Mouse (Mus musculus) MEL (cell line): Measurements from ENCODE around the gene Cbfa2t2. TPM values are rescaled to one million over a fixed set of nuclear protein-coding genes. Genes with fewer than 3 reads are reported as not detected.

Experiments
- DNase-seq: peaks from one replicate; pipeline ENCODE4 v3.0.0; 2011; ENCODE audit warnings: low read depth, low spot score
- H3K27ac ChIP-seq: 2 replicates; pipeline ENCODE4 v1.5.1; 2012; ENCODE audit warnings: low read depth, mild to moderate bottlenecking, control low read depth, low read length, moderate library complexity; ENCODE audit not compliant: control insufficient read depth
- H3K27me3 ChIP-seq, 2 experiments: fragments of 150-350 bp in 1 of 2; sonication (generic) in 1 of 2; 2 replicates each; pipeline ENCODE4 v1.6.1; 2012; ENCODE audit warnings: low read length in 2 of 2, mild to moderate bottlenecking in 2 of 2, improper control_type of control experiment in 1 of 2, moderate library complexity in 1 of 2; ENCODE audit not compliant: insufficient read depth in 2 of 2, control insufficient read depth in 1 of 2
- H3K36me3 ChIP-seq, 2 experiments: 2 replicates each; pipeline ENCODE4 v1.6.1; 2012 to 2014; ENCODE audit warnings: low read length in 2 of 2, improper control_type of control experiment in 1 of 2, inconsistent platforms in 1 of 2, mild to moderate bottlenecking in 1 of 2; ENCODE audit not compliant: insufficient read depth in 2 of 2, control insufficient read depth in 1 of 2
- H3K4me1 ChIP-seq, 2 experiments: fragments of 150-350 bp in 1 of 2; sonication (generic) in 1 of 2; 2 replicates each; pipeline ENCODE4 v1.6.1; 2012; ENCODE audit warnings: low read length in 2 of 2, improper control_type of control experiment in 1 of 2, mild to moderate bottlenecking in 1 of 2; ENCODE audit not compliant: insufficient read depth in 2 of 2, control insufficient read depth in 1 of 2
- H3K4me3 ChIP-seq, 2 experiments: fragments of 150-350 bp in 1 of 2; sonication (generic) in 1 of 2; 2 replicates each; pipeline ENCODE4 v1.5.1; 2012; ENCODE audit warnings: low read depth in 2 of 2, low read length in 2 of 2, mild to moderate bottlenecking in 2 of 2, moderate library complexity in 2 of 2, control low read depth in 1 of 2, improper control_type of control experiment in 1 of 2; ENCODE audit not compliant: control insufficient read depth in 1 of 2, insufficient read depth in 1 of 2
- H3K79me2 ChIP-seq: 2 replicates; pipeline ENCODE4 v1.6.1; 2012; ENCODE audit warnings: mild to moderate bottlenecking, low read length, moderate library complexity; ENCODE audit not compliant: control insufficient read depth, poor library complexity, insufficient read depth
- H3K9ac ChIP-seq: 2 replicates; pipeline ENCODE4 v1.6.1; 2012; ENCODE audit warnings: low read depth, mild to moderate bottlenecking, control low read depth, low read length, moderate library complexity; ENCODE audit not compliant: control insufficient read depth, poor library complexity, severe bottlenecking
- H3K9me3 ChIP-seq: fragments of 150-350 bp; sonication (generic); replicated peaks from 2 replicates; pipeline ENCODE4 v1.6.1; 2012; ENCODE audit warnings: mild to moderate bottlenecking, low read length, improper control_type of control experiment, moderate library complexity; ENCODE audit not compliant: insufficient read depth
- BHLHE40 ChIP-seq: IDR thresholded peaks from 2 replicates; pipeline ENCODE4 v1.6.1; 2012; ENCODE audit warnings: low read depth, mild to moderate bottlenecking, inconsistent platforms, low read length, improper control_type of control experiment, borderline replicate concordance
- CHD1 ChIP-seq: IDR thresholded peaks from 2 replicates; pipeline ENCODE4 v1.6.1; 2012; ENCODE audit warnings: low read depth, mild to moderate bottlenecking, inconsistent platforms, low read length, improper control_type of control experiment
- CTCF ChIP-seq, 3 experiments: IDR thresholded peaks in 2 of 3; conservative IDR thresholded peaks in 1 of 3; 2 replicates each; pipeline ENCODE4 v1.5.1; 2011 to 2012; ENCODE audit warnings: low read length in 3 of 3, low read depth in 2 of 3, mild to moderate bottlenecking in 2 of 3, improper control_type of control experiment in 1 of 3, inconsistent platforms in 1 of 3, mixed read lengths in 1 of 3, moderate library complexity in 1 of 3; ENCODE audit not compliant: control insufficient read depth in 1 of 3, insufficient read depth in 1 of 3, poor library complexity in 1 of 3, severe bottlenecking in 1 of 3
- E2F4 ChIP-seq: IDR thresholded peaks from 2 replicates; pipeline ENCODE4 v1.6.1; 2011; ENCODE audit warnings: low read depth, low read length, improper control_type of control experiment, borderline replicate concordance
- EP300 ChIP-seq, 2 experiments: IDR thresholded peaks; 2 replicates each; pipeline ENCODE4 v1.6.1; 2011; ENCODE audit warnings: improper control_type of control experiment in 2 of 2, low read length in 2 of 2, low read depth in 1 of 2, mild to moderate bottlenecking in 1 of 2
- ETS1 ChIP-seq: IDR thresholded peaks from 2 replicates; pipeline ENCODE4 v1.6.1; 2012; ENCODE audit warnings: low read depth, mild to moderate bottlenecking, inconsistent platforms, low read length, improper control_type of control experiment, moderate library complexity
- GABPA ChIP-seq: IDR thresholded peaks from 2 replicates; pipeline ENCODE4 v1.6.1; 2012; ENCODE audit warnings: low read depth, mild to moderate bottlenecking, inconsistent platforms, low read length, improper control_type of control experiment, moderate library complexity
- GATA1 ChIP-seq: IDR thresholded peaks from 2 replicates; pipeline ENCODE4 v1.6.1; 2011; ENCODE audit warnings: low read depth, low read length, improper control_type of control experiment
- JUND ChIP-seq: IDR thresholded peaks from 2 replicates; pipeline ENCODE4 v1.6.1; 2011; ENCODE audit warnings: low read depth, mild to moderate bottlenecking, improper control_type of control experiment, low read length
- KAT2A ChIP-seq: conservative IDR thresholded peaks from 2 replicates; pipeline ENCODE4 v1.6.1; 2012; ENCODE audit warnings: low read depth, low read length, improper control_type of control experiment, inconsistent platforms
- MAFK ChIP-seq: IDR thresholded peaks from 2 replicates; pipeline ENCODE4 v1.6.1; 2011; ENCODE audit warnings: low read depth, mild to moderate bottlenecking, low read length, improper control_type of control experiment, borderline replicate concordance
- MAX ChIP-seq: IDR thresholded peaks from 2 replicates; pipeline ENCODE4 v1.6.1; 2011; ENCODE audit warnings: low read length, improper control_type of control experiment
- MXI1 ChIP-seq: IDR thresholded peaks from 2 replicates; pipeline ENCODE4 v1.6.1; 2011; ENCODE audit warnings: mild to moderate bottlenecking, low read depth, low read length, improper control_type of control experiment
- MYB ChIP-seq: IDR thresholded peaks from 2 replicates; pipeline ENCODE4 v1.6.1; 2011; ENCODE audit warnings: mild to moderate bottlenecking, low read depth, low read length, improper control_type of control experiment
- NELFE ChIP-seq: IDR thresholded peaks from 2 replicates; pipeline ENCODE4 v1.6.1; 2011; ENCODE audit warnings: low read depth, low read length, improper control_type of control experiment
- NRF1 ChIP-seq: IDR thresholded peaks from 2 replicates; pipeline ENCODE4 v1.6.1; 2014; ENCODE audit warnings: low read depth, mild to moderate bottlenecking, inconsistent platforms, low read length, improper control_type of control experiment, moderate library complexity; ENCODE audit not compliant: poor library complexity, insufficient read depth, severe bottlenecking
- POLR2A ChIP-seq, 2 experiments: IDR thresholded peaks; 2 replicates each; pipeline ENCODE4 v1.6.1; 2011 to 2012; ENCODE audit warnings: low read length in 2 of 2, mild to moderate bottlenecking in 2 of 2, control low read depth in 1 of 2, improper control_type of control experiment in 1 of 2, low read depth in 1 of 2, moderate library complexity in 1 of 2; ENCODE audit not compliant: control insufficient read depth in 1 of 2, insufficient read depth in 1 of 2, poor library complexity in 1 of 2
- POLR2AphosphoS2 ChIP-seq: IDR thresholded peaks from 2 replicates; pipeline ENCODE4 v1.6.1; 2011; ENCODE audit warnings: low read length, improper control_type of control experiment
- POLR2AphosphoS5 ChIP-seq: IDR thresholded peaks from 2 replicates; pipeline ENCODE4 v1.6.1; 2012; ENCODE audit warnings: low read depth, borderline replicate concordance, mild to moderate bottlenecking, inconsistent platforms, low read length, moderate library complexity, mixed read lengths
- RCOR1 ChIP-seq: IDR thresholded peaks from 2 replicates; pipeline ENCODE4 v1.6.1; 2012; ENCODE audit warnings: low read depth, mild to moderate bottlenecking, inconsistent platforms, low read length, improper control_type of control experiment
- SIN3A ChIP-seq: IDR thresholded peaks from 2 replicates; pipeline ENCODE4 v1.6.1; 2012; ENCODE audit warnings: low read length, improper control_type of control experiment, inconsistent platforms
- SMC3 ChIP-seq: IDR thresholded peaks from 2 replicates; pipeline ENCODE4 v1.6.1; 2011; ENCODE audit warnings: low read depth, low read length, improper control_type of control experiment
- TAL1 ChIP-seq: IDR thresholded peaks from 2 replicates; pipeline ENCODE4 v1.6.1; 2012; ENCODE audit warnings: mild to moderate bottlenecking, inconsistent platforms, low read length, moderate library complexity, mixed read lengths
- TBP ChIP-seq: IDR thresholded peaks from 2 replicates; pipeline ENCODE4 v1.8.0; 2011; ENCODE audit warnings: low read depth, low read length, improper control_type of control experiment
- TCF12 ChIP-seq: IDR thresholded peaks from 2 replicates; pipeline ENCODE4 v1.6.1; 2014; ENCODE audit warnings: low read depth, mild to moderate bottlenecking, inconsistent platforms, low read length, improper control_type of control experiment, moderate library complexity
- UBTF ChIP-seq: IDR thresholded peaks from 2 replicates; pipeline ENCODE4 v1.6.1; 2012; ENCODE audit warnings: low read depth, mild to moderate bottlenecking, inconsistent platforms, low read length, improper control_type of control experiment, moderate library complexity, borderline replicate concordance; ENCODE audit not compliant: insufficient read depth
- USF1 ChIP-seq: IDR thresholded peaks from 2 replicates; pipeline ENCODE4 v1.6.1; 2014; ENCODE audit warnings: low read depth, mild to moderate bottlenecking, inconsistent platforms, low read length, improper control_type of control experiment, moderate library complexity
- USF2 ChIP-seq, 2 experiments: IDR thresholded peaks; 2 replicates each; pipeline ENCODE4 v1.6.1; 2011 to 2012; ENCODE audit warnings: improper control_type of control experiment in 2 of 2, low read length in 2 of 2, borderline replicate concordance in 1 of 2, inconsistent platforms in 1 of 2, low read depth in 1 of 2, mild to moderate bottlenecking in 1 of 2; ENCODE audit not compliant: insufficient read depth in 1 of 2
- ZC3H11A ChIP-seq: IDR thresholded peaks from 2 replicates; pipeline ENCODE4 v1.6.1; 2012; ENCODE audit warnings: low read depth, mild to moderate bottlenecking, inconsistent platforms, low read length, improper control_type of control experiment
- ZKSCAN1 ChIP-seq: IDR thresholded peaks from 2 replicates; pipeline ENCODE4 v1.6.1; 2012; ENCODE audit warnings: low read depth, mild to moderate bottlenecking, inconsistent platforms, low read length, improper control_type of control experiment, moderate library complexity
- ZMIZ1 ChIP-seq: IDR thresholded peaks from 2 replicates; pipeline ENCODE4 v1.6.1; 2012; ENCODE audit warnings: low read depth, mild to moderate bottlenecking, inconsistent platforms, low read length, improper control_type of control experiment, moderate library complexity
- ZNF384 ChIP-seq: IDR thresholded peaks from 2 replicates; pipeline ENCODE4 v1.6.1; 2012; ENCODE audit warnings: low read depth, mild to moderate bottlenecking, inconsistent platforms, low read length, improper control_type of control experiment
- polyA plus RNA-seq, 2 experiments: library from polyadenylated mRNA; stranded (reverse) in 1 of 2; unstranded in 1 of 2; fragments of >175 nt in 1 of 2; fragments of >200 nt in 1 of 2; gene quantifications; 2 replicates each; pipeline versions ENCODE4 v1.2.1 to v1.2.4; 2012; ENCODE audit warnings: low replicate concordance in 2 of 2, low read depth in 1 of 2; ENCODE audit not compliant: insufficient read length in 2 of 2, insufficient read depth in 1 of 2, missing spikeins in 1 of 2
- total RNA-seq: library from RNA; depleted of rRNA; stranded (reverse); fragments of 300-350 nt; gene quantifications from 2 replicates; pipeline ENCODE4 v1.2.3, GENCODE M21; 2012

Gene Cbfa2t2
- total and polyA plus RNA-seq, 3 experiments, result 5.9 to 23.1 TPM; not detected in 1

DNA sequence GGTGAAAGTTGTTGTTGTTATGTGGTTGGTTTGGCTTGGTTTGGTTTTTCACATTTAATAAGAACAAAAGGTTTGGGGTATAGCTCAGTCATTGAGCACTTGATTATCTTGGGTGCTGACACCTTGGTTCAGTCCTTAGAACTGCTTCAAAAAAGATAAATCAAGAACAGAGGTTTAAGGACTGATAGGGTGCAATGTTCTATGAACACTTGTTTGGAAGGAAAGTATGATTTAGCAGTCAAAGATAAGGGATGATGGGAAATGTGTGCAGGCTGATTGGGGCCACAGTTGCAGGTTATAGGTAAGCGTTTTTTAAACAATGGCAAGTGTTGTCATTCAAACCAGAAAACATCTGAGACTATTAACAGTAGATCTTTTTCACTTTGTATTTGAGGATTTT lies 17.8 kb downstream of the Cbfa2t2 start:
- peaks cover 9% of the 10 kb centered on the region for H3K79me2 ChIP-seq
- H3K27me3 ChIP-seq, result no peaks in the 10 kb centered on the region
- H3K4me1 ChIP-seq, result peaks cover 8 to 26% of the 10 kb centered on the region in 2 experiments
- no peak overlapping the region for H3K9ac ChIP-seq
- peak overlapping the region; percentile 29; the same call in 1 of the 2 replicates for H3K27ac ChIP-seq
- H3K9me3 ChIP-seq, result no peaks in the 10 kb centered on the region
- peaks cover 1 to 36% of the 10 kb centered on the region in 2 experiments; a peak in 2 of 4 replicates for H3K36me3 ChIP-seq
- DNase-seq, result peak; percentile 70
- no peak for TF ChIP-seq CHD1
- TF ChIP-seq ZMIZ1, result no peak
- TF ChIP-seq POLR2A (IDR thresholded peaks at IDR 0.05; ENCODE audit: control insufficient read depth in 1 of 2, insufficient read depth in 1 of 2, low read depth in 1 of 2, low read length in 2 of 2, poor library complexity in 1 of 2), result no peak
- no peak for TF ChIP-seq GABPA
- peak; percentile 95 for TF ChIP-seq GATA1
- peak; percentile 89 to 92 for TF ChIP-seq EP300 (IDR thresholded peaks at IDR 0.05; ENCODE audit: low read depth in 1 of 2, low read length in 2 of 2)
- no peak for TF ChIP-seq MAX
- peak; percentile 93 for TF ChIP-seq TCF12
- no peak for TF ChIP-seq NELFE
- no peak for TF ChIP-seq USF1
- TF ChIP-seq POLR2AphosphoS5, result no peak
- TF ChIP-seq POLR2AphosphoS2, result no peak
- no peak for TF ChIP-seq CTCF (IDR thresholded peaks at IDR 0.05 in 2 of 3, conservative IDR thresholded peaks at IDR 0.05 in 1 of 3; ENCODE audit: control insufficient read depth in 1 of 3, insufficient read depth in 1 of 3, low read depth in 2 of 3, low read length in 3 of 3, poor library complexity in 1 of 3, severe bottlenecking in 1 of 3)
- no peak for TF ChIP-seq TBP
- peak; percentile 74 for TF ChIP-seq TAL1
- TF ChIP-seq UBTF, result no peak
- TF ChIP-seq MXI1, result peak; percentile 43; the same call in 1 of the 2 replicates
- TF ChIP-seq USF2 (IDR thresholded peaks at IDR 0.05; ENCODE audit: borderline replicate concordance in 1 of 2, insufficient read depth in 1 of 2, low read depth in 1 of 2, low read length in 2 of 2), result no peak
- no peak for TF ChIP-seq SMC3
- no peak for TF ChIP-seq MYB
- TF ChIP-seq ZC3H11A, result no peak
- 0 out of 2 replicates have a peak, but pooled peaks have one; percentile 18 for TF ChIP-seq ZNF384
- TF ChIP-seq ETS1, result peak; percentile 84
- peak; percentile 60 for TF ChIP-seq SIN3A
- peak; percentile 99 for TF ChIP-seq RCOR1
- no peak for TF ChIP-seq KAT2A
- TF ChIP-seq E2F4, result no peak
- no peak for TF ChIP-seq JUND
- peak; percentile 25; the same call in 1 of the 2 replicates for TF ChIP-seq BHLHE40
- no peak for TF ChIP-seq ZKSCAN1
- TF ChIP-seq MAFK, result peak; percentile 59; the same call in 1 of the 2 replicates
- no peak for TF ChIP-seq NRF1
- H3K4me3 ChIP-seq, result no peak overlapping the region
